Mouse (Mus musculus): ENCODE data around the gene Gm11639.

Gm11639 gene

GRCm38 (mm10) chr11:104685548-104685947 lies at the start of gene Gm11639:
Gene Gm11639 (plus strand): TSS chr11:104685707.
- no peak for DNase-seq

GRCm38 (mm10) chr11:104637010-104637409 lies 48.5 kb upstream of the Gm11639 start:
- DNase-seq: no peak

DNA sequence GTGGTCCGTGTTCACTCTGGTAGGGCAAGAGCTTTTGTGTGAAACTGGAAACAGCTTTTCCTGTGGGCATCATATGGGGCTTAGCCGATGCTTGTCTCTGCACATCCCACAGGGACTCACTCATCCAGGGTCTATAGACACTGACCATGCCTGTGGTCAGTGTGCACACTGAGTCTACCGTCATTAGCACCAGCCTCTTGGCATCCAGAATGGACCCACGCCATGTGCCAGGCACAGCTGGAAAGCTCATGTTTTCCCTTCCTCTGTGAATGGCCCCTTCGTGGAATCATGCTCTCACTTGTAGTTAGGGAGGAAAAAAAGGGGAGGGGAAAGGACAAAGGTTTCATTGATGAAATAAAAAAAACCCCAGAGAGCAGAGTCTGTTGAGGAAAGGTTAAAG lies 47.5 kb upstream of the Gm11639 start:
- no peak for DNase-seq

GRCm38 (mm10) chr11:104638906-104639305 lies 46.6 kb upstream of the Gm11639 start:
- no peak for DNase-seq

DNA sequence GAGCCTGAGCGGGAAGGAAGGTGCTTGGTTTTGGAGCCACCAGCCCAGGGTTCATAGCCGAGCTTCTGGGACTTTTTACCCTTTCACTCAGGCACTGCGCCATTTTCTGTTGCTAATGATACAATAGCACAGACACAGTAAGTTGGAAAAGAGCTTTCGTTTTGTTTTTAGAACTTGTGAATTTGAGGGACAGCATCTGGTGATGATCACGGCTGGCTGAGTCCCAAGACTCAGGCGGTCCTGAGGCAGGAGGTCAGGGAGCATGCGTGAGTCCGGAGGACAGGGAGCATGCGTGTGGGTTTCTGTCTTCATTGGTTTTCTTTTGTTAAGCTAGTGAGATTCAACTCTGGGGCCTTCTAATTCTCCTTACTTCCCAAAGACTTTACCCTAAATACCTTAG lies 45.9 kb upstream of the Gm11639 start:
- no peak for DNase-seq

GRCm38 (mm10) chr11:104640894-104641293 lies 44.6 kb upstream of the Gm11639 start:
- DNase-seq: no peak

GRCm38 (mm10) chr11:104643236-104643635 lies 42.3 kb upstream of the Gm11639 start:
- DNase-seq: no peak

- no peak for DNase-seq
Observed at GRCm38 (mm10) chr11:104645402-104645801, 40.1 kb upstream of the Gm11639 start.

GRCm38 (mm10) chr11:104646173-104646572 lies 39.3 kb upstream of the Gm11639 start:
- DNase-seq: no peak

DNA sequence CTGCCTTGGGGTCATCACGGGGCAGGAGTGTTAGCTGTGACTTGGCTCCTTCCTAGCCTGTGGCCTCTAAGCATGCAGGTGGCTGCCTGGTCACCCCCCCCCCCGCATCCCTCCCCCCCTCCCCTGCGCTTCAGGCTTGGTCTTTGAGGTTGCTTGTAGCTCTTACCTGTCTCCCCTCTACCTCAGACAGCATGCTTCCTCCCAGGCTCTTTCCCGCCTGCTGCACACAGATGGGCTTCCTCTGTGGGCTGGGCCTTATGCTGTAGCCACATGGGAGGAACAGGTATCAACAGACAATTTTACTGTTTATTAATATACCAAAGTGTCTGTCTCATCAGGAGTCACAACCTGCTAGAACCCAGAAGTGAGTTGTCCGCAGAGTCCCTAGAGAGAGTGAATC lies 38.9 kb upstream of the Gm11639 start:
- DNase-seq: no peak

DNA sequence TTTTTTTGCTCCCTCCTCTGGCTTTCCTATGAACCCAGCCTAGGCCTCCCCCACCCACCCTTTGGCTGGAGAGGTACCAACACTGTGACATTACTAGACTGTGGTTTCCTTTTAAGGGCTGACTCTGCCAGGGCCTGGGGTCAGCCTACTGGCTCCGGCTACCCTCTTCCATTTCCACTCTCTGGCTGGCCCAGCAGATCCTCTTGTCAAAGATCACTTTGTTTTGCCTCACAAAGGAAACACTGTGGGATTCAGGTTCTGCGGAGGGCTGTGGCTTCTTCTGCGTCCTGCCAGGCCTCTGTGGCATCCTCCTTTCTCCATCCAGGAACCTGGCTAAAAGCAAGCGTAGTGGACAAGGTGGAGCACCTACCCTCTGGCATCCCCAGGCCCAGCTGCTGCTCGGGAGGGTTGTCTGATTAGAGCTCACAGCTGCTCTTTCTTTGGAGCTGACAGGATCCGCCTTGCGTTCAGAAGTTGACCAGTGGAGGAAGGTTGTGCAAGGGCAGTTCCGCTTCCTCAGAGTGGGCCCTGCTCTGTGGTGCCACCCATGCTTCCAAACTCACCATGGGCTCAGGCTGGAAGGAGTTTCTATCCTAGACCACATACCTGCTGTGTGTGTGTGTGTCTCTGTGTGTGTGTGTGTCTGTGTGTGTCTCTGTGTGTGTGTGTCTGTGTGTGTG lies 38.2 kb upstream of the Gm11639 start:
- no peak for DNase-seq

DNA sequence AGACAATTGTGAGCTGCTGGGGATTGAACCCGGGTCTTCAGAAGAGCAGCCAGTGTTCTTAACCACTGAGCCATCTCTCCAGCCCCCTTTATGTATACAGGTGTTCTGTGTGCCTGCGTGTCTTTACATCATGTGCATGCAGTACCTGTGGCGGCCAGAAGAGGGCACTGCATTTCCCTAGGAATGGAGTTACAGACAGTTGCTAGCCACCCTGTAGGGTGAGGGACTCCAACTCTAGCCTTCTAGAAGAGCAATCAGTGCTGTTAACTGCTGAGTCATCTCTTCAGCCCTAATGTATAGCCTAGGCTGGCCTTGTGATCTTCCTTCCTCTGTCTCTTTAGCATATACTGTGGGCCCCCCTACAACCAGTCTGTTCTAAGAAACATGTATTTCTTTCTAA lies 36.9 kb upstream of the Gm11639 start:
- no peak for DNase-seq

DNA sequence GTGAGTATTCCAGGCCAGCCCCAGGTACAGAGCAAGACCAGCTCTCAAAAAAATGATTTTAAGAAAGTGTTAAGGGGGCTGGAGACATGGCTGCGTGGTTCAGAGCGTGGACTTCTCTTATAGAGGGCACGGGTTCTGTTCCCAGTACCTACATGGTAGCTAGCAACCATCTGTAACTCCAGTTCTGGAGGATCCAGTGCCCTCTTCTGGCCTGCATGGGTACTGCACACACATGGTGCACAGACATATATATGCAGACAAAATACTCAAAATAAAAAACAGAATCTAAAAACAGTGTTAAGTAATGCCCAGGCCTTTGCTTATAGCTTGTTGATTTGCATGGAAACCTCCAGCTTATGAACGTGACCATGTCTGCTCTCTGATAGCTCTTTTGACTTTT lies 24.9 kb upstream of the Gm11639 start:
- no peak for DNase-seq

- no peak for DNase-seq
Observed at GRCm38 (mm10) chr11:104661106-104661505, 24.4 kb upstream of the Gm11639 start.

DNA sequence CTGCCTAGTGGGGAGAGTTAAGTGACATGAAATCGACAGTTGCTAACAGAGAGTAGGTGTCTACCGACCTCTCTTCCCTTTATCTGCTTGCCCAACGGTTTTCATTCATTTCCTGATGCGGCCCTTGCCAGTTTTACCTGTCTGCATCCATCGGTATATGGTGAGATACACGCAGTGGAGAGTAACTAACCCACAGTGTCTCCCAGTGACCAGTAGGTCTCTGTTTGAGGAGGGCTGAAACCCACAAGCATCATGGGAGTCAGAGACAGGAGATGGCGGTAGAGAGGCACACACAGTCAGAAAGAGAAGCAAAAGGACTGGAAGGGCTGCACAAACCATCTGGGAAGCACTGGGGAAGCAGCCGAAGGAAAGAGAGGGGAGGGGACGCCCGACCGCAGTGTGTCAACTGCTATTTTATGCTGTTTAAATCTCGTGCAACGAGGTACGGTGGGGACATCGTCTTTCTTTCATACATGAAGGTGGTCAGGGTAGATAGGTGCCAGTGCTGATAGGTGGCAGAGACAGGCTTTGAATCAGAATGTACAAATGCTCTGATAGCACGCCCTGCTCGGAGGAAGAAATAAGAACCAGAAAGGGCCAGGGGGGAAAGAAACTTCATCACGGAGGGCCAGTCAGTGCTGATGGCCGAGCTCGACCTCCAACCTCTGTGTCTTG lies 23.8 kb upstream of the Gm11639 start:
- DNase-seq: no peak

- DNase-seq: no peak
Observed at GRCm38 (mm10) chr11:104662573-104662972, 22.9 kb upstream of the Gm11639 start.

DNA sequence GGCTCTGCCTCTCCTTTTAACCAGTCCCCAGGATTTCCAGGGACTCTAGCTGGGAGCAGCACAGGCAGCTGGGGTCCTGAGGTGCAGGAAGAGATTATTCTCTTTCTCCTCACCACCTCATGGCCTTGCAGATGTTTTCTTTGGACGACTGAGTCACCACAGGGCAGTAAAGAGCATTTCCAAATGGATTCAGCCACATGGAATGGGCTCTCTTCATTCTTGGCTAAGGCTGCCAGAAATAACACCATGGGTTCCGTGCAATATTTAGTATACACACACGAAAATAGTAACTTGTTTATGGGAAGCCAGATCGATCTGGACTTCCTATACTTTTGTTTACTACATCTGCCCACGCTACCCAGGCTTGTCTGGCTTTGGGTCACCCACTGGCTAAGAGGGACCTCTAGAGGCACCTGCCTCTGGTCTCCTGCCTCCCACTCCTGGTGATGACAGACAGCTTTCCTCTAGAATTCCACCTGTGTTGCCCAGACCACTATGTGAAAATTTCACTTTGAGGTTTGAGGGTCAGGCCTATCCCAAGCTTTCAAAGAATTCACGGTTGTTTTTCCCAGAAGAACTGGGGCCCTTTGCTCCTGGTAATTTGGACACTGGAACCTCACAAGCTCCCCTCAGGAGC lies 22.1 kb upstream of the Gm11639 start:
- DNase-seq: no peak

GRCm38 (mm10) chr11:104663878-104664261 lies 21.6 kb upstream of the Gm11639 start:
- DNase-seq: no peak

DNA sequence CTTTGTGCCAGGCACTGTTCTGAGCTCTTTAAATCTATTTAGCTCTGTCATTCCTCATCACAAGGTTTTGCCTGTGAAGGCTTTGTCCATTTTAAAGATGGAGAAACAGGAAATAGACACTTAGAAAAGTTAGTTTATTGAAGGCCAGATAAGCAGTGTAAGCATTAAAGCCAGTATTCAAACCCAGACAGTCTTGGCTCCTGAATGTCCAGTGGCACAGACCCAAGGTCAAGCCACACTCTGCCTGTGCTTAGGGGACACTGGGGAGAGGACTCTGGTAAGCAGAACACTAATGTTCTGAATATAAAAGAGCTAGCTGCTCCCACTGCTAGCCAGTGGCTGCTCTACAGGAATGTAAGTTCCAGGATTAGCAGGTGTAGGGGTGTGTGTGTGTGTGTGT lies 21.1 kb upstream of the Gm11639 start:
- no peak for DNase-seq

GRCm38 (mm10) chr11:104667399-104667798 lies 18.1 kb upstream of the Gm11639 start:
- no peak for DNase-seq

DNA sequence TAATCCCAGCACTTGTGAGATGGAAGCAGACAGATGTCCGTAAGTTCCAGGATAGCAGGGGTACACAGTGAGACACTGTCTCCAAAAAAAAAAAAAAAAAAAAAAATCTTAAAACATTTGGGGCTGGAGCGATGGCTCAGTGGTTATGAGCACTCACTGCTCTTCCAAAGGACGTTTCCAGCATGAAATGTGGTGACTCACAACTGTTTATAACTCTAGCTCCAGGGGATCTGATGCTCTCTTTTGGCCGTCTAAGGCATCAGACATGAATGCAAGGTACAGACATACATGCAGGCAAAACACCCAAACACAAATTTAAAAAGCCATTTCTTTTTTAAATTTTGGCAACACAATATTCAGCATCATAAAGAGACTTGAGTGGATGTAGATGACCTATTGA lies 12.1 kb upstream of the Gm11639 start:
- DNase-seq: no peak

- no peak for DNase-seq
Observed at GRCm38 (mm10) chr11:104674768-104675167, 10.7 kb upstream of the Gm11639 start.

DNA sequence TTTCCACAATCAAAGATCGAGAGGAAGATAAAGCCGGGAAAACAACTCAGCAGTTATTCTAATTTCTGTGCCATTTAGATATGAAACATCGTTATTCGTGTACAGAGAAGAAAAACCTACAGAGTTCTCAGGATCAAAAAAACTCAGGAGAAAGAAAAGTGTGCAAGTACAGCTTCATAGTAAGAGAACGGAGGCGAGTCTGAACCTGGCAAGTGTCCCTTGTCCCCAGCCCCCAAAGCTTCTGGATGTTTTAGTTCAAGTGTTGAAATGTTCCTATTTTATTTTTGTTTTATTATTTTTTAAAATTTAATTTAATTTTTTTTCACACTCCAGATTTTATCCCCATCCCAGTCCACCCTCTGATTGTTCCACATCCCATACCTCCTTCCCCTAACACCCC lies 7.7 kb downstream of the Gm11639 start:
- no peak for DNase-seq

DNA sequence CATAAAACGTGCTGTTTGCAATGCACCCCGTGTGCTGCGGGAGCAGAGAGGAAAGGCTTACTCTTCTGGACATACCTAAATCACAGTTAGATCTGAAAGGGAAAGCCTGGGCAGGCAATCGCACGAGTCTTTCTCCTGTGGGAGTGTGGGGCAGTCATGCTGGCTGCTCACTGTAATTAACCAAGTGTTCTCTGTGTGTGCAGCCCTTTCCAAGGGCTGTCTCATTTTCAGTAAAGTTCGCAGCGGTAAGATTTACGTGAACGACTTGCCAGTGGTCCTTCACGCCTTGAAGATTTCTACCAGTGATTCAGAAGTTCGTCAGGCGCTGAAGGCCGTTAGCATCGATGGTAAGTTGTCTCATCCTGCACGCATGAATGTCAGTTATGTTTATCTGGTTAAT lies 18.6 kb downstream of the Gm11639 start:
- DNase-seq: no peak
